Mouse (Mus musculus): ENCODE data around the gene Pilra.

DNA sequence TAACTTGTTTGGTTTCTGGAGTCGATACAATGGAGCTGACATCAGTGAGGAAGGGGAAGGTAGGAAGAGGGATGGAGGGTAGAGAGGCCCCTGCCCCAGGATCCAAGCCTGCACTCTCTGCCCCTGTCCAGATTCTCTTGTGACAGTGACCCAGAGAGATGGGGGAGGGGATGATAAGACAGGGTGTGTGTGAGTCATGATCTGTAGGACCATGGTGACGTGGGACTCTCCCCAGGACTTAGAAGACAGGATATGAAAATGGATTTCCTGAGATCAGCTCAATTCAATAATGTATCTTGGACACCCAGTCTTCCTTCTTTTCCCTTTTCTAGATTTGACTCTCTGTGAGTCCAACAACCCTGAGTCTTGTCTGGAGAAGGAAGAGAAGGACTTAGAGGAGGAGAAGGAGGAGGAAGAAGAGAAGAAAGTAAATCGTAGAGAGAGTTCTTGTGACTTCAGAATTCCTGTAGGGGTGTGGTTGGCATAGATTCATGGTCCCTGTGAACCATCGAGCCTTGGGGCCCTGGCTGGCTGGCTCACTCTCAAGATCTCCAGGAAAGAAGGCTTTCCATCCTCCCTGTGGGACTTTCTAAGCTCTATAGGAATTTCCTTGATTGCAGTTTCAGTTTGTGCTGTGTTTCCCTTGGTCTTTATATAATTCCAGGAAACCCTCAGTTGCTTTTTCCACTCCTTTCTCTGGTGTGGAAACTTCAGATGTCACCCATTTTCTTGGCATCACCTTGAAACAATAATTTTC, 18.4 kb downstream of the Pilra start:
- no peak for TF ChIP-seq HCFC1 (IDR thresholded peaks at IDR 0.05; ENCODE audit: borderline replicate concordance, insufficient read depth, low read length)
- no peak for TF ChIP-seq ZNF384 (IDR thresholded peaks at IDR 0.05; ENCODE audit: low read depth, low read length)

Measured in ES-E14 (cell line).